Mouse (Mus musculus): ENCODE measurements at regions not wholly inside any gene's neighbourhood (a gene's known extent, or its start where the extent isn't known, plus 50 kb on each side); places are given as distances from the start of the nearest gene placed in this dataset.

DNA sequence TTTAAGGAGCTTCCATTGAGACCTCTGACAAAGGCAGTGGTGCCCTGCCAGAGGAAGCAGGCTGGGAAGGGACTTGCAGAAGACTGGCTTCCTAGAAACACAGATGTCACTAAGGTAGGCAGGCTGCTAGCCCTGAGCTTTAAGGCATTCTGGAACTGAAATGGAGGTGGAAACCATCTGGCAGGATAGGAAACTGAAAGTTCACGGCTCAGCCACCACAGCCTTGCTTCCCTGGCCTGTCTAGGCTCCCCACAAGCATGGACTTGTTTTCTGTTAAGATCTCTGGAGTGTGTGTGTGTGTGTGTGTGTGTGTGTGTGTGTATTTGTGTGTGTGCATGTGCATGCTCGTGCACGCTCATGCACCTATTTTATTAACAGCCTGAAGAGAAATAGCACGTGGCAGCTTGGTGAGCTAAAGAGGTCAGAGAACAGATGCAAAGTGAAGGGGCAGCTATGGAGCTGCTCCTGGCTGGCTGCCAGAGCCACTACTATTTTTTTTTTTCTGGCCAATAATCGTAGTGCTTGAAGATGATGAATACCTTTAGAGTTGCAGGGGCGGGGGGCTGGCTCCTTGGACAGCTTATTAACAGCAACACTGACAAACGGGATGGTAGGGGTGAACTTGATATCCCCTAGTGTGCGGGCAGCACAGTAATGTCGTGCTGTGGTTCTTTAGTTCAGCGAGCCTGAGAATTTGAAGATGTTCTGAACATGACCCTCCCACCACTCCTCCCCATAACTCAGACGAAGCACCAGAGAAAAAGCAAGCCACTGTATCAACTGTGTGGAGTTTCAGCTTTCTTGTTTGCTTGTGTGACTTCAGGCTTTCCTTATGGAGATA, 99.6 kb upstream of the Sesn3 start:
- TF ChIP-seq CTCF (IDR thresholded peaks at IDR 0.05; ENCODE audit: extremely low read depth, insufficient read length, insufficient replicate concordance, low read depth, low read length) = no peak
- TF ChIP-seq POLR2A (IDR thresholded peaks at IDR 0.05; ENCODE audit: low read depth, low read length) = 0 out of 2 replicates have a peak, but pooled peaks have one; percentile 13

Data from small intestine, adult 2 months (tissue).